Mouse (Mus musculus) c-Kit-positive CD71-positive TER-119-negative erythroid progenitor cells, embryonic 14.5 days (primary cell): ENCODE measurements around the gene Xrcc1.

ENCODE experiments used
- DNase-seq: peaks from one replicate; pipeline ENCODE4 v3.0.0-alpha.2; 2013; ENCODE audit warnings: low read depth

Xrcc1 gene

GRCm38 (mm10) chr7:24528861-24529260 is 17.2 kb upstream of the Xrcc1 start:
- no peak for DNase-seq

GRCm38 (mm10) chr7:24529580-24529979 is 16.5 kb upstream of the Xrcc1 start:
- peak; percentile 24 for DNase-seq

GRCm38 (mm10) chr7:24530062-24530931 is 15.8 kb upstream of the Xrcc1 start, which contains the start of gene Irgq:
Irgq (plus strand) TSS chr7:24530689.
- peak; percentile 100 for DNase-seq

GRCm38 (mm10) chr7:24531211-24531971 is 14.7 kb upstream of the Xrcc1 start:
- DNase-seq = peak; percentile 37

GRCm38 (mm10) chr7:24533031-24533571 is 13.0 kb upstream of the Xrcc1 start:
- no peak for DNase-seq

- DNase-seq = no peak
These were observed 12.3 kb upstream of the Xrcc1 start for GRCm38 (mm10) chr7:24533806-24534205.

GRCm38 (mm10) chr7:24534301-24534700 is 11.8 kb upstream of the Xrcc1 start:
- no peak for DNase-seq

GRCm38 (mm10) chr7:24537081-24537480 is 9.0 kb upstream of the Xrcc1 start:
- no peak for DNase-seq

GRCm38 (mm10) chr7:24537591-24537990 is 8.5 kb upstream of the Xrcc1 start:
- no peak for DNase-seq

GRCm38 (mm10) chr7:24538154-24538553 is 7.9 kb upstream of the Xrcc1 start:
- DNase-seq = no peak

- no peak for DNase-seq
These were observed 7.4 kb upstream of the Xrcc1 start for GRCm38 (mm10) chr7:24538701-24539100.

GRCm38 (mm10) chr7:24539686-24540085 is 6.4 kb upstream of the Xrcc1 start:
- DNase-seq = no peak

GRCm38 (mm10) chr7:24544506-24544905 is 1.6 kb upstream of the Xrcc1 start:
- peak; percentile 31 for DNase-seq

GRCm38 (mm10) chr7:24546634-24547389 is 723 bp downstream of the Xrcc1 start:
- DNase-seq = peak; percentile 99

GRCm38 (mm10) chr7:24547534-24548036 is 1.5 kb downstream of the Xrcc1 start:
- no peak for DNase-seq

GRCm38 (mm10) chr7:24551985-24552759 is 6.1 kb downstream of the Xrcc1 start:
- no peak for DNase-seq

GRCm38 (mm10) chr7:24555786-24556185 is 9.7 kb downstream of the Xrcc1 start:
- no peak for DNase-seq

- DNase-seq = no peak
These were observed 15.4 kb downstream of the Xrcc1 start for GRCm38 (mm10) chr7:24561450-24561849.

- no peak for DNase-seq
These were observed 17.2 kb downstream of the Xrcc1 start for GRCm38 (mm10) chr7:24563191-24563836.

GRCm38 (mm10) chr7:24563837-24564206 is 17.7 kb downstream of the Xrcc1 start:
- no peak for DNase-seq
